Mouse (Mus musculus) midbrain, embryonic 11.5 days (tissue): ENCODE results near the gene Pstpip1. TPM values are rescaled to one million over a fixed set of nuclear protein-coding genes. Genes with fewer than 3 reads are reported as not detected.

ENCODE experiments used
- ATAC-seq: fragments of 200-750 bp; cut with Nextera tagmentation; 2 replicates; pipeline ENCODE4 v1.8.0; 2017; ENCODE audit warnings: moderate TSS enrichment, moderate library complexity; ENCODE audit not compliant: low FRiP score
- DNase-seq: peaks from one replicate; pipeline ENCODE4 v3.0.0; 2015; ENCODE audit warnings: low spot score; ENCODE audit errors: missing footprints
- H3K27ac ChIP-seq: fragments of 300-500 bp; sonication (generic); 2 replicates; pipeline ENCODE4 v1.5.1; 2014; ENCODE audit warnings: low read depth, low read length
- H3K27me3 ChIP-seq: fragments of 300-500 bp; sonication (generic); 2 replicates; pipeline ENCODE4 v1.6.1; 2014; ENCODE audit warnings: mild to moderate bottlenecking, low read length, moderate library complexity, mixed read lengths; ENCODE audit not compliant: control insufficient read depth, insufficient read depth
- H3K36me3 ChIP-seq: fragments of 300-500 bp; sonication (generic); 2 replicates; pipeline ENCODE4 v1.6.1; 2014; ENCODE audit warnings: mild to moderate bottlenecking, low read length, moderate library complexity, mixed read lengths; ENCODE audit not compliant: control insufficient read depth, insufficient read depth
- H3K4me1 ChIP-seq: fragments of 300-500 bp; sonication (generic); 2 replicates; pipeline ENCODE4 v1.6.1; 2014; ENCODE audit warnings: low read length; ENCODE audit not compliant: control insufficient read depth, insufficient read depth
- H3K4me2 ChIP-seq: fragments of 300-500 bp; sonication (generic); 2 replicates; pipeline ENCODE4 v1.6.1; 2014; ENCODE audit warnings: mild to moderate bottlenecking, moderate library complexity
- H3K4me3 ChIP-seq: fragments of 300-500 bp; sonication (generic); 2 replicates; pipeline ENCODE4 v1.5.1; 2014; ENCODE audit warnings: low read depth, low read length
- H3K9ac ChIP-seq: fragments of 300-500 bp; sonication (generic); 2 replicates; pipeline ENCODE4 v1.6.1; 2014; ENCODE audit warnings: low read length
- H3K9me3 ChIP-seq: fragments of 300-500 bp; sonication (generic); 2 replicates; pipeline ENCODE4 v1.6.1; 2016; ENCODE audit warnings: low read length; ENCODE audit not compliant: control insufficient read depth
- WGBS: fragments of 180-500 bp; shearing (Covaris S2); extraction: QIAGEN DNeasy Blood & Tissue Kit; methylation state at CpG from one replicate; pipeline ENCODE4 v1.1.7; 2014; 5-methylcytosine and 5-hydroxymethylcytosine counted together
- polyA plus RNA-seq: library from polyadenylated mRNA; unstranded; fragments of >200 nt; fragmentation: Nextera tagmentation; extraction: Ambion mirVana; gene quantifications from 2 replicates; pipeline ENCODE4 v1.2.1, GENCODE M21; 2014

The Pstpip1 gene
- polyA plus RNA-seq, 1 experiment from 2014 or later, result 0.33 TPM

DNA sequence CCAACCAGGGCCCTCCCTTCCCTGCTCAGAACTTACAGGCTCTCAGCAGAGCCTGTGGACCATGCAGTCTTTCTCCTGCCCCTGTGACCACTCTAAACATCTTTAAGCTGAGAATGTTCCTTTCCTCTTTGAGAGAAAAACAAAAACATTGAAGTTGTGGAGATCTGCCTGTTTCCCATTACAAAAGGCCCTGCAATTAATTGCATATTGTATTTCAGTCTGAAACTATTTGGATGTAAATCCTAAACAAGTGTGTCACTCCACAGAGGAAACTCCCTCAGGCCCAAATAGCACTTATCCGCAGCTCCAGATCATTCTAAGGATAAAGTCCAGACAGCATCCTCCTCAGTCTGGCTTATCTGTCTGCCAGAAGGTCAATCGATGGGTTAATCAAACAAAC lies 16.9 kb upstream of the Pstpip1 start:
- no peak overlapping the region for H3K9ac ChIP-seq
- H3K27me3 ChIP-seq, result no peaks in the 10 kb centered on the region
- H3K36me3 ChIP-seq, result peaks cover 3% of the 10 kb centered on the region; the same call in 1 of the 2 replicates
- peaks cover 8% of the 10 kb centered on the region for H3K4me1 ChIP-seq
- H3K27ac ChIP-seq, result no peak overlapping the region
- no peak overlapping the region for H3K4me2 ChIP-seq
- no peaks in the 10 kb centered on the region for H3K9me3 ChIP-seq
- ATAC-seq (no peak), DNase-seq (no peak)
- 84% methylated on average over 2 of the region's 2 CpGs for WGBS
- no peak overlapping the region for H3K4me3 ChIP-seq

DNA sequence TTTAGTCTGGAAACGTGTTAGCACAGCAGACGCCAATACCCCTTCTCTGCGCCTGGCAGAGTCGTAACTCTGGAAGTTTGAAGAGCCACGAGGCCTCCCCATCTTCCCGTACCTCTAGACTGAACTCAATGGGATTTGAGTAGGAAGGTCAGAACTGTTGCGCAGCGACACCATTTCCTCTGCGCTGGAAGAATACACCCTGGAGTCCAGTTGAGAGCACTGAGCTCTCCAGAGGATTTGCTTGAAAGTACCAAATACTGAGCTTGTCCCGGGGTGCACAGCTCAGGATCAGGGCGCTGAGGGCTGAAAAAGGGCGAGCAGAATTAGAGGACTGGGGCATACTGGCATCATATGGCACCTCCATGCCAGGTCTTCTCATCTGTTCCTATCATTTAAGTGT lies 14.9 kb upstream of the Pstpip1 start:
- no peak overlapping the region for H3K27ac ChIP-seq
- peak; percentile 81 for DNase-seq
- WGBS, result 70% methylated on average over 12 of the region's 12 CpGs
- H3K4me2 ChIP-seq, result no peak overlapping the region
- peaks cover 8% of the 10 kb centered on the region for H3K4me1 ChIP-seq
- no peak overlapping the region for H3K9ac ChIP-seq
- ATAC-seq, result 0 out of 2 replicates have a peak, but pooled peaks have one; percentile 33
- H3K27me3 ChIP-seq, result no peaks in the 10 kb centered on the region
- no peak overlapping the region for H3K4me3 ChIP-seq
- H3K9me3 ChIP-seq, result no peaks in the 10 kb centered on the region
- no peaks in the 10 kb centered on the region; the same call in 1 of the 2 replicates for H3K36me3 ChIP-seq

DNA sequence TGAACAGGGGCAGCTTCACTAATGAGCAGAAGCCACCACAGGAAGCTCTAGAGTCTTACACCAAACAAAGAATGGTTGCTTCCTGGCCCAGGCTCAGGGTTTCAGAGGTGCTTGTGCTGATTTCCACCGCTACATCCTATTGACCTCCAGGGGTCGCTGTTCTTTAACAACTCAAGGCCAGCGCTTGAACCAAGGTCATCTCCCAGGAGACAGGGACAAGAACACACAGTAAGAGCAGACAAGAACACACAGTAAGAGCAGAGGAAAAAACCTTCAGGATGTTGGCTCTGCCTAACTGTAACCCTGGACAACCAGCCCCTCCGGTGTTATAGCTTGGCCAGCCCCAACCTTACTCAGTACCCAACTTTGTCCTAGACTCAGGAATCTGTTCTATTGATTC lies 14.5 kb upstream of the Pstpip1 start:
- no peak overlapping the region for H3K4me3 ChIP-seq
- WGBS, result 8% methylated on average over 4 of the region's 4 CpGs
- DNase-seq, result peak; percentile 93
- H3K4me2 ChIP-seq, result no peak overlapping the region
- H3K27ac ChIP-seq, result no peak overlapping the region
- H3K9me3 ChIP-seq, result no peaks in the 10 kb centered on the region
- H3K27me3 ChIP-seq, result no peaks in the 10 kb centered on the region
- no peaks in the 10 kb centered on the region; the same call in 1 of the 2 replicates for H3K36me3 ChIP-seq
- H3K4me1 ChIP-seq, result peaks cover 8% of the 10 kb centered on the region
- ATAC-seq, result peak; percentile 62; the same call in 1 of the 2 replicates
- peak overlapping the region; percentile 27; the same call in 1 of the 2 replicates for H3K9ac ChIP-seq

DNA sequence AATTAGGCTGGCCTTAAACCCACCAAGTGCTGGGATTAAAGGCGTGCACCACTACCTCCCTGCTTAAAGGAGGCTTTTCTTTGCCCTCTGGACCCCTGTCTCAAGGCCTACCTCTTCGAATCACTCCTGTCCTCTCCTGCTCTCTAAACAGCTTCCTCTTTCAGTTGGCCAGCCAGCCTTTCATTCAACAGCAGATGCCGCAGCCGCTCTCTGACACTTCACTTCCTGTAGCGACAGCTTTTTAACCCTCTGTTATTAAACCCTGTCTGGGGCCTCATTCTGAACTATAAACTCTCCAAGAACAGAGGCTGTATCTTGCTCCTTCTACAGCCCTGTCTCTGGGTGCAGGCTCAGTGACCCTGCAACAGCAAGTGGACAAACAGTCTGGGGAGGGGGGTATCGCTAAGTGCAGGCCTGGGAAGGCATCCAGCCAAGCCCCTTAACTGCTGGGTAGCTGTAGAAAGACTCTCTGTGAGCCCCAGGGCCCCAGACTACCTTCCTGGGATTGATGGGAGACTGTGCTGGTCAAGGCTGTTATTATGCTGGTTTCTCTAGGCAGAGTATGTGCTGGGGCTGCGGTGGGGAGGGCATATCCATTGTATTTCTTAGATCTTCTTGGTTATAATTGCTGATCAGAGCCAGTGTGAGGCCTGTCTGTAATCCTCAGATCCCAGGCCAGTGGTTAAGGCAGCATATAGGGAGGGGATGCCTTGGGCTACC lies 13.7 kb upstream of the Pstpip1 start:
- no peak for ATAC-seq
- Histone ChIP-seq H3K9me3 (no peaks in the 10 kb centered on the region), H3K36me3 (no peaks in the 10 kb centered on the region; the same call in 1 of the 2 replicates), H3K4me3 (no peak overlapping the region), H3K27me3 (no peaks in the 10 kb centered on the region), H3K4me2 (no peak overlapping the region), H3K27ac (no peak overlapping the region), H3K4me1 (peaks cover 8% of the 10 kb centered on the region), H3K9ac (no peak overlapping the region)
- peak; percentile 84 for DNase-seq
- 74% methylated on average over 7 of the region's 7 CpGs for WGBS

DNA sequence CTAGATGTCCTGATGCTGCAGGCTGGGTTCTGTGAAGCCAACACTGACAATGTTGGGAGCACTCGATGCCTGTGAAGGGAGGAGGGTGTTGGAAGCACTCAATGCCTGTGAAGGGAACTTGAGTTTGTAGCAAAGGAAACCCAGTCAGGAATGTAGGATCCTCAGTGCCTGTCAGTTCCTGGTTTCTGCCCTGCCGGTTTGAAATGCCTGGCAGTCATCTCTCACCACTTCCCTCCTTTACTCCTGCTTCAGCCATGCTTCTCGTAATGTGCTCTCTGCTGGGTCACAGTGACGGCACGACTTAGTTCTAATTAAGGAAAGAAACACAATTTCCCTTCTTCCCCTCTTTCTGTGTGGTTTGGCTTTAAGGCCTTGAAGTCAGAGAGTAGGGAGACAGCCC lies 10.2 kb upstream of the Pstpip1 start:
- no peak for ATAC-seq
- Histone ChIP-seq H3K36me3 (no peaks in the 10 kb centered on the region; the same call in 1 of the 2 replicates), H3K27ac (no peak overlapping the region), H3K9ac (no peak overlapping the region), H3K4me1 (peaks cover 8% of the 10 kb centered on the region), H3K4me2 (no peak overlapping the region), H3K27me3 (no peaks in the 10 kb centered on the region), H3K9me3 (no peaks in the 10 kb centered on the region), H3K4me3 (no peak overlapping the region)
- DNase-seq, result no peak
- 76% methylated on average over 5 of the region's 5 CpGs for WGBS

DNA sequence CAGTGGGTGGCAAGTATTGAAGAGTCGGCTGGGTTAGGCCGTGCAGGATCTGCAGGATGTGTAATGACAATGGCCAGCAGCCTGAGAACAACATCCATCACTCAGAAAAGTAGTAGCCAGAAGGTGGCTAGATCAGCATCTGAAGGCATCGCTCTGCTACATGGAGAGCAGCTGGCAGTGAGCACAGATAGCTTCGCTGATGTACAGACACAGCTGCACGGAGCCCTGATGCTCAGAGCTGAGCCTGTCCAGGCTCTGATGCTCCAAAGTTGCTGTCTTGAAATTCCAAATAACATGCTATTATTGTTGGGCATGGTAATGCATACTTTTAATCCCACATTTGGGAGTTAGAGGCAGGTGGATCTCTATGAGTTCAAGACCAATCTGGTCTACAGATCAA lies 3.2 kb upstream of the Pstpip1 start:
- no peak for DNase-seq
- Histone ChIP-seq H3K4me2 (no peak overlapping the region), H3K4me1 (no peaks in the 10 kb centered on the region), H3K4me3 (no peak overlapping the region), H3K9ac (no peak overlapping the region), H3K27ac (no peak overlapping the region), H3K27me3 (no peaks in the 10 kb centered on the region), H3K9me3 (no peaks in the 10 kb centered on the region), H3K36me3 (no peaks in the 10 kb centered on the region)
- ATAC-seq, result no peak
- 96% methylated on average over 5 of the region's 5 CpGs for WGBS

DNA sequence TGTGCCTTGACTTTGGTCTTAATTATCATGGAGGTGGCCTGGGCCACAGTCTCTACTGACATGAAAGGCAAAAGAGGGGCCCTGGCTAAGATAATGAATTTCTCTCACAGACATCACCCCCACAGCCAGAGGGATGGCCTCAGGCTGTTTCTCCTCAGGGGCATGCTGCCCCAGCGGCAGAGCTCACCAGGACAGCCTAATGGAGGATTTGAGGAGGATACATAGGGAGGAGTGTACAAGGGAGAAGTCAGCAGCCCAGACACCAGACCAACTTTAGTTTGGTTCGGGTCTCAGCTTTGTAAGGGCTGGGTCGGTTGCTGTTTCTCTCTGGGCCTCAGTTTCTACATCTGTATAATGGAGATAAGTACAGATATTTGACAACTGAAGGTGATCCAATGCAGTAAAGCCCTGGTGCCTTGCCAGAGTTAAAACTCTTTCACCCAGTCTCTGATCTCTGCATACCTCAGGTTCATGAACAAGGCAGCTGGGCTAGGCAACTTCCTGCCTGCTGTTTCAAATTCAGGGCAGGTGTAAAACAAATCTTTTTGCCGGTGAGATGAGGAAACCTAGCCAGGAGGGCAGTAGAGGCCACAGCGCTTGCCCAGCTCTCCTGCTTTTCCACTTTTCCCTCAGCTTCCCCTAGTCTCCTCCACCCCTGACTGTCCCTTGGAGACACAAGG lies 924 bp downstream of the Pstpip1 start:
- H3K4me3 ChIP-seq, result no peak overlapping the region
- 79% methylated on average over 5 of the region's 5 CpGs for WGBS
- no peak overlapping the region for H3K4me2 ChIP-seq
- H3K27me3 ChIP-seq, result no peaks in the 10 kb centered on the region
- no peak for ATAC-seq
- no peaks in the 10 kb centered on the region for H3K4me1 ChIP-seq
- no peak for DNase-seq
- no peak overlapping the region for H3K9ac ChIP-seq
- no peak overlapping the region for H3K27ac ChIP-seq
- H3K36me3 ChIP-seq, result no peaks in the 10 kb centered on the region
- no peaks in the 10 kb centered on the region for H3K9me3 ChIP-seq

DNA sequence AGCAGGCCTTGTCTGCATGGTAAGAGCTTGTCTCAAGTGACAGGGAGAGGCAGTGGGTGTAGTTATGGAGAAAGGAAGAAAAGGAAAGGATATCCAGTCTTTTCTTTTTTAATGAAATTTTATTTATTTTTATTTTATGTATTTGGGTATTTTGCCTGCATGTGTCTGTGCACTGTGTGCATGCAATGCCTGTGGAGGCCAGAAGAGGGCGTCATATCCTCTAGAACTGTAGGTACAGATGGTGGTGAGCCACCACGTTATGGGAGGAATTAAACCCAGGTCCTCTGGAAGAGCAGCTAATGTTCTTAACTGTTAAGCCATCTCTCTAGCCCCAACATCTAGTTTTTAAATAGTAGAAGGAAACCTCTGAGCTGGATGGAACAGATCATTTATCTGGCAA lies 2.3 kb downstream of the Pstpip1 start:
- no peak for DNase-seq
- 42% methylated on average over 2 of the region's 2 CpGs for WGBS
- ATAC-seq, result no peak
- Histone ChIP-seq H3K27me3 (no peaks in the 10 kb centered on the region), H3K9me3 (no peaks in the 10 kb centered on the region), H3K9ac (no peak overlapping the region), H3K4me1 (no peaks in the 10 kb centered on the region), H3K4me3 (no peak overlapping the region), H3K36me3 (no peaks in the 10 kb centered on the region), H3K27ac (no peak overlapping the region), H3K4me2 (no peak overlapping the region)

DNA sequence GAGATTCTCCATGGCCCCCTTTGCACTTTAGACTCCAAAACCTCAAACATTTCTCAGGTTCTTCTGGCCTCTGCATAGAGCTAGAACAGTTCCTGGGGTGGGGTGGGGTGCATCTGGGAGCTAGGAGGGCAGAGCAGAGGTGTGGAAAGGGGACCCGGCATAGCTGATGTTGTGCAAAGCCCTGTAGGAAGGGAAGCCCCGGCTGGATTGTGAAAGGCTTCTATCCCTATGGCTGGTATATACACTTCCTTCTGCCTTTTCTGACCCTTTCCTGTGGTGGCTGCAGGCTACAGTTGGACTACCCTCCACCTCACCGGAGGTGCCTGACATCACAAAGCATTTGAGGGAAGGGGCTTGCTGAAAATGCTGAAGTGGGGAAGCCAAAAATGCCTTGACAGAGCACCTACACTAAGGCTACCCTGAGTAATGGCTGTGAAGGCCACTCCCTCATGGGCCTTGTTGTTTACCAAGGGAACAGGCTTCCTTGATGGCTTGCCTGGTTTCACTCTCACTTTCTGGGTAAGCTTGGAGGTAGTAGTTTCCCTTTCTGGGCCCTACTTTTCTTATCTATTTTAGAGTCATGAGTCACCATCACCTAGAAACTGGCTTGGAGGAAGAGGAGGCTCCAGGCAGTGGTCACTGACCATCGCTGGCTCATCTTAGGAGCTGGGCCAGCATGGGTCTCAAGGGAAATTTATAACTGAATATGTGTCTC lies 8.0 kb downstream of the Pstpip1 start:
- 94% methylated on average over 4 of the region's 4 CpGs for WGBS
- Histone ChIP-seq H3K27me3 (no peaks in the 10 kb centered on the region), H3K4me3 (no peak overlapping the region), H3K9ac (no peak overlapping the region), H3K9me3 (no peaks in the 10 kb centered on the region), H3K27ac (no peak overlapping the region), H3K4me2 (no peak overlapping the region), H3K4me1 (no peaks in the 10 kb centered on the region), H3K36me3 (no peaks in the 10 kb centered on the region)
- DNase-seq (no peak), ATAC-seq (no peak)
